Mouse (Mus musculus) retina, adult 2 months (tissue): ENCODE measurements around the gene Crtc1.

Experiments
- DNase-seq: peaks from one replicate; pipeline ENCODE4 v3.0.0-alpha.2; 2012; ENCODE audit warnings: low read depth, low spot score

Gene Crtc1

DNA sequence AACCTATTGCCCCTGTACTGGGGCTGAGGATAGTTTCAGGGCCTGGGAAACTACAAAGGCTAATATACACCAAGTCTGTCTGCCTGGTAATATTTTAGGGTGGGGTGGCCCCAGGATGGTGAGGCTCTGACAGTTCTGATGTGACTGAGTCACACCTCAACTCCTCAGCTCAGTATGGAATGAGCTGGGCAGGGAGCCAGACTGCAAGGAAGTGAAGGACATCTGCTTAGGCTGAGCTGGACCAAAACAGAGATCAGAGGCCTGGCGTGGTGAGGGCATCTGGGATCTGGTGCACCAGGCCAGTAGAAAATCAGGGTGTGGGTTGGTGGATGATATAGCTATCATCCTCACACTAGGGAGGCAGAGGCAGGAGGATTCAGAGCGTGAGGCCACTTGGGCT lies 49.7 kb downstream of the Crtc1 start:
- no peak for DNase-seq

DNA sequence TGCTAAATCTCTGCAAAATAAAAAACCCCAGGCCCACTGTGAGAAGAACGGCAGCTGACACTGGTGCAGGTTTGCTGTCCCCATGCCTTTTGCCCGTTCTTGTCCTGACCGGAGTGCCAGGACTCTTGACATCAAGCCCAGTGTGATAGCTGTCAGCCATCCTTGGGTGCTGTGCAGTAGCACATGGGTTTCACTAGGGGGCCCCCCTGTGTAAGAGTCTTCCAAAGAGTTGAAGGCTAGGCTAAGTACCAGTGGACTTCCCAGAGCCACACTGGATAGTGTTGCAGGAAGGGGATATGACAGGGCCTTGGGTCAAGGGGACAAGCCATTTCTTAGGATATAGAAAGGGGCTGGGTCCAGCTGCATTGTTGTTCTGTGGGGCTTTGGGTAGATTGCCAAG lies 56.1 kb downstream of the Crtc1 start:
- peak; percentile 43 for DNase-seq

DNA sequence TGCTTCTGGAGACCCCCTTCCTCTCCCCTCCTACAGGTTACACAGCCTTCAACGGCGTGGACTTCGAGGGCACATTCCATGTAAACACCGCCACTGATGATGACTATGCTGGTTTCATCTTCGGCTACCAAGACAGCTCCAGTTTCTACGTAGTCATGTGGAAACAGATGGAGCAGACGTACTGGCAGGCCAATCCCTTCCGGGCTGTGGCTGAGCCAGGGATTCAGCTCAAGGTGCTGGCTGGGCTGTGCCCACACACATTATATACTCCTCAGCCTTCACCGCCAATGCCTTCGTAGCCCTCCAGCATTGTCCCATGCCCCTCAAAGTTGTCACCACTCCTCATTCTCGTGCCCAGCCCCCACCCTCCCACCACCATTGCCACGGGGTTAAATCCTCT lies 59.3 kb downstream of the Crtc1 start:
- no peak for DNase-seq

GRCm38 (mm10) chr8:70377049-70377448 lies 62.3 kb downstream of the Crtc1 start:
- DNase-seq = no peak

DNA sequence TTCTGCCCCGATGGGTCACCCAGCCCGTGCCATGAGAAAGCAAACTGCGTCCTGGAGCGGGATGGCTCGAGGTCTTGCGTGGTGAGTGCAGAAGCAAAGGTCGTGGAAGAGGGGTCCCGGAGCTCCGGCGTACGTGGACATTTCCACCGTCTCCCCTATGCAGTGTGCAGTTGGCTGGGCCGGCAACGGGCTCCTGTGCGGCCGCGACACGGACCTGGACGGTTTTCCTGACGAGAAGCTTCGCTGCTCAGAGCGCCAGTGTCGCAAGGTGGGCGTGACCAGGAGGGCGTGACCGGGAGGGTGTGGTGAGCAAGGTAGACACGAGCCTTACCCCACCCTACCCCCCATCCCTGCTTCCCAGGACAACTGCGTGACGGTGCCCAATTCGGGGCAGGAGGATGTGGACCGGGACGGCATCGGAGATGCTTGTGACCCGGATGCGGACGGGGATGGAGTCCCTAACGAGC lies 63.1 kb downstream of the Crtc1 start:
- no peak for DNase-seq

DNA sequence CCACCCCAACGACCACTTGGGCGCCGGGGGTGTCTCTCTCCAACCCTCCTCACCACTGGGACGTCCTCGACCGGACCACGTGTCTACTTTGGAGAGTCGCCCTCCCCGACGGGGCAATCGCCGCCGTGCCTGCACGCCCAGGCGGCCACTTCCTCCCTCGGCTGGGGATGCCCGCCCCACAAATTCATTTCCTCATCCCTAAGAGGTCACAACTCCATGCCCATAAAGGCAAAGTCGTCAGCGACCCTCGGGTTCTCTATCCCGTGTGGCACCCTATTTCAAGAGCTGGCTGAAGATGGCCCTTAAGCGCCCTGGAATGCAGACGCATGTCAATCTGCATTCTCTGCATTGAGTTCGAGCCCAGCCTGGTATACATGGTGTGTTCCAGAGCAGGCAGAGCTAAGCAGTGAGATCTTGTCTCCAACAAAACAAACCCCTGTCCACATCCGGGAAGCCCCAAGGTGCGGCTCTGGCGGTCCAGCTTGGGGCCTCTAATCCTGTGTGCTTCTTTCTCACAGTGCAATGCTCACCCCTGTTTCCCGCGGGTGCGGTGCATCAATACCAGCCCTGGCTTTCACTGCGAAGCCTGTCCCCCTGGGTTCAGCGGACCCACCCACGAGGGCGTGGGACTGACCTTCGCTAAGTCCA lies 64.0 kb downstream of the Crtc1 start:
- DNase-seq = no peak

GRCm38 (mm10) chr8:70374318-70374927 lies 65.0 kb downstream of the Crtc1 start:
- peak; percentile 66 for DNase-seq

DNA sequence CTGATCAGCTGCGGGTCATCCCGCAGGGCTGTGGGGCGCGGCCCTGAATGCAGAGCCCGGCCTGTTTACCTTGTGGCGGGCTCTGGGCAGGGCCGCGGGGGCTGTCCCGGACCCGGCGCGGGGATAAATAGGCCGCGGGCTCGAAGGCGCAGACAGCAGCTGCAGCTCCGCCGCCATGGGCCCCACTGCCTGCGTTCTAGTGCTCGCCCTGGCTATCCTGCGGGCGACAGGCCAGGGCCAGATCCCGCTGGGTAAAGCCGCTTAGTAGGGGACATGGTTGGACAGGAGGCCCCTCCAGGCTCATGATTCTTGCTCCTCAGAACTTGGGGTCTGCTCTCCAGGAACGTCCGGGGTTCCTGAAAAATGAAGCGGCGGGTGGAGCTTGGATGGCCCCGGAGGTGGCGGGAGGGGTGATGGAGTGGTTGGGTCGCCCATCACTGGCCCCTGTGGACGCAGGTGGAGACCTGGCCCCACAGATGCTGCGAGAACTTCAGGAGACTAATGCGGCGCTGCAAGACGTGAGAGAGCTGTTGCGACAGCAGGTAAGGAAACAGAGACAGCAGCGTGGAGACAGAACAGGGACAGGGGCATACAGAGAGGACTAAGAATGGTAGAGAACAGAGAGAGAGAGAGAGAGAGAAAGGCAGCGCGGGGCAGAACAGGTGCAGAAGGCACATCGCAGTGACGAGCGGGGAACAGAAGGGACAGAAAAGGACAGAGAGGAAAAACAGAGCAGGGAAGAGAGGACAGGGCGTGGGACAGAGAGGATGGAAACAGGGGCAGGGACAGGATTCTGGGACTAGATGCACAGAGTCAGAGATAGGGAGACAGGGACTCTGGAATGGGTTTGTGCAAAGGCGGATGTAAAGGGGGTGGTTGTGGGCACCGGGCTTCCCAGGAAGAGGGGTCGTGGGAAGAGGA lies 65.7 kb downstream of the Crtc1 start, which contains the start of gene Comp:
TSS of gene Comp (plus strand) at position 162 of the 921 bp plus-strand sequence.
- DNase-seq = no peak

DNA sequence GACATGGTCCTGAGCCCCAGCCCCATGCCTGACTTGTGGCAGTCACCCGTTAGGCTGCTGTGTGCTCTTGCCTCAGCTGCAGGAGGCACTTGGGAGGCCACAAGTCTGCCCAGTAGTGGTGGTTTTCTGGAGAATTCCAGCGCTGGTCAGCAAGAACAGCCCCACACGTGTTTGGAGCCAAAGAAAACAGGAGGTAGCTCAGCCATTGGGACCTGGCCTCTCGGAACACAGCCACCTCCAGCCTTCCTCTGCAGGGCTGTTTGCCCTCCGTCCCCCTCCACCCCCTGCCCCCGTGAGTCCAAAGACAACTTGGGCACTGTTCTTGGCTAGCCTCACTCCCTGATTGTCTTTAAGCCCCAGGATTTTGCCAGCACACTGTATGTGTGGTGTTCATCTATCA lies 67.4 kb downstream of the Crtc1 start:
- no peak for DNase-seq

DNA sequence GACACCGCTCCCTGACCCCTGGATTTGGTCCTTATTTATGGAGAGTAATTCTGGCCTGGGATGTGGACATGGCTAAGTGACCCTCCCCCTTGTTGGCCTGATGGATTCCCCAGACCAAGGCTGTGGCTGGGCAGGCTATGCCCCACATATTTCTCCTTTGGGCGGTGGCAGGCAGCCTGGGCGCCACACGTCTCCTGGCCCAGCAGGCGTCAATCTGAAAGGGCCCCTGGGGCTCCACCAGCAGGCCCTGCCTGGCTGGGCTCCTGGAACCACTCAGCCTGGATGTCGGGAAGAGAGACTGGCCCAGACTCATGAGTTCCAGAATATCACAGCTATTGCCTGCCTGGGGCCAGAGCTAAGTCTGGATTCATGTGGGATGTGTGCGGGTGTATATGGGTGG lies 68.9 kb downstream of the Crtc1 start:
- DNase-seq = no peak

GRCm38 (mm10) chr8:70366588-70366987 lies 72.8 kb downstream of the Crtc1 start:
- no peak for DNase-seq

GRCm38 (mm10) chr8:70364066-70364465 lies 75.3 kb downstream of the Crtc1 start:
- no peak for DNase-seq

DNA sequence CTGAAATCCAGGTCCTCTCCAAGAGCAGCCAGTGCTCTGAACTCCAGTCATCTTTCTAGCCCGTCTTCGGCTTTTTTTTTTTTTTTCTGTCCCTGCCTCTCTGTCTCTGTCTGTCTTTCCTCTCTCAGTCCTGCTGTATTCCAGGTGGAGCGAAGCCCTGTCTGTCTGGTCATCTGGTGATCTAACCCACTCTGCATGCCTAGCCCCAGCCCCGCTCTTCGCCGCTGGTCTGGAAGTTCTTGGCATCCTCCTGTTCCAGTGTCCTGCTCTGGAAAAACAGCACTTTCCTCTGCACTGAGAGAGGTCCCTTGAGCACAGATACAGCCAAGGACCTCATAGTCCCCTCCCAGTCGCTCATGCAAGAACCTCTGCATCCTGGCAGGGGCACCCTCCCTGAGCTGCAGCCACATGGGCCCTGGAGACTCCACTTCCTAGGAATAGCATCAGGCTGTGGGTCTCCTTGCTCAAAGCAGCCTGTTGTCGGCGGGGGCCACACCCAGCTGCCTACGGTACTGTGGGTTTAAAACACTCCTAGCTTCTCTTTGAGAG lies 77.8 kb downstream of the Crtc1 start:
- DNase-seq = no peak

DNA sequence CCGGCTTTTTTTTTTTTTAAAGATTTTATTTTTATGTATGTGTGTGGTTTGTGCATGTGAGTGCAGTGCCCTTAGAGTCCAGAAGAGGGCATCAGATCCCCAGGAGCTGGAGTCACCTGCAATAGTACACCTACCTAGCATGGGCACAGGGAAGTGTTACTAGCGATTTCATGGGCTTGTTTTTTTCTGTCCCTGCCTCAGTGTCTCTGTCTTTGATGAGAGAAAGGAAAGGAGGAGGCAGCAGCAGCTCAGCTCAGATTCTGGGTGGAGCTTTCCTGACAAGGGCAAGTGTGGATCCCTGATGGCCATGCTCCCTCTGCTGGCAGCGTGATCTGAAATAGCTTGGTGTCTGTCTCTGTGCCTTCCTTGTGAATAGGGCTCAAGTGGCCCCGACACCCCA lies 78.6 kb downstream of the Crtc1 start:
- no peak for DNase-seq

- no peak for DNase-seq
Observed at GRCm38 (mm10) chr8:70359411-70359810, 80.0 kb downstream of the Crtc1 start.

- no peak for DNase-seq
Observed at GRCm38 (mm10) chr8:70356111-70356510, 83.3 kb downstream of the Crtc1 start.

DNA sequence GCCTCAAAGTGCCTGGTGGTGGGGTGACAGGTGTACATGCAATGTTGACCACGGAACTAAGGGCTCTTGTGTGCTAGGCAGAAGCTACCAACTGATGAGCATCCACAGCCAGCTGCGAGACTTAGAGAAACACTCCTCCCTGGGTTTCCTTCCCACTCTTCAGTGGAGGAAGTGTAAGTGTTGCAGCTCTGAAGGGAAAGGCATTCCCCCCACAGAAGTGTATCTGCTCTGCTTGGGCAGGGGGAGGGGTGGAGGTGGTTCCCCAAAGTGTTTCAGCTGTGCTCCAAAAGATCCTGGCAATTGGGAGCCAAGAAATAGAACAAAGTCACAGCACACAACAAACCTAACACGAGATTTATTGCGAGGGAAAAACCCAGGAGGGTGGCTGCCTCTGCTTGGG lies 85.4 kb downstream of the Crtc1 start:
- DNase-seq = no peak

DNA sequence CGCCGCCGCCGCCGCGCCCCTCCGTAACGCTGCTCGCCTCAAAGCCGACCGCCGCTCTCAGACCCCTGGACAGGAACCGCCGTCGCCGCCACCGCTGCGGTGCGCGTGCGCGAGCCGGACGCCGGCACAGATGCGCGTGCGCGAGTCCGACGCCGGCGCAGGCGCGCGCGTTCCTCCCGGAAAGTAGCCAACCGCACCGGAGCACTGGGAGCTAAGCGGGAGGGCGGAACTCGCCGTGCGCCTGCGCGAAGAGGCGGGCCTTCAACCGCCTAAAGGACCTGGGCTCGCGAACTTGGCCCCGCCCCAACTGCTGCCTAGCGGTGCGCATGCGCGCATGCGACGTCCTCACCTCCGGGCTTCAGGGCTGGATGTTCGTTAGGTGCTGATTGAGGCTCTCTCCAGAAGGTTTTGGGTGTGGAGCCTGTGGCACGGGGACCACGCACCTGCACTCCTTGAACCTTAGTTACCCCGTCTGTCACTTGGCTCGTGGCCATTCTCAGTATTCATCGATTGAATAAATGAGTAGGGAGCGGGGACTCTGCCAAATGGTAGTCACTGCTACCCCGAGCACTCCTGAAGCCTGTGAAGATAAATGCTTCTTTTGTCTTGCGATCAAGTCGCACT lies 86.1 kb downstream of the Crtc1 start, which contains the start of gene Upf1:
TSS of gene Upf1 (minus strand) at position 85 of the 624 bp plus-strand sequence.
- DNase-seq = peak; percentile 99

DNA sequence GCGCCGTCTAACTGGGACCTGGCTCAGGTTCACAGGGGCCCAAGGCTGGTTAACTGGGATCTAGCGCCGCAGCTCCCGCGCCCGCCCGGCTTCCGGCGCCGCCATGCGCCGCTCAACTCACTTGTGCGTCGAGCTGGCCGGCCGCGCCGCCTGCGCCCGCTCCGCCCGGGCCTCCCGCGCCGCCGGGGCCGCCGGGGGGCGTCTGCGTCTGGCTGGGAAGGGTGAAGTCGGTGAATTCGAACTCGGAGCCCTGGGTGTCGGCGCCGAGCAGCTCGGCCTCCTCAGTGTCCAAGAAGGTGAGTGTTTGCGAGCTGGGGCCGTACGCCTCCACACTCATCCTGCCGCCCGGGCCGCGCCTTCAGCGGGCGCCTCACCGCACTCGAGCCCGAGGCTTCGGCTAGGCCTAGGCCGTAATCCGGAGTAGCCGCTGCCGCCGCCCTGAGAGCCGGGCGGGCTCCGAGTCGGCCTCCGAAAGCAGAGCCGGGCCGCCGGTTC lies 86.7 kb downstream of the Crtc1 start:
- DNase-seq = no peak

GRCm38 (mm10) chr8:70352000-70352384 lies 87.4 kb downstream of the Crtc1 start:
- DNase-seq = no peak
